Mouse (Mus musculus) adrenal gland, adult 10 weeks (tissue): ENCODE data around the gene Rheb. TPM values are rescaled to one million over a fixed set of nuclear protein-coding genes. Genes with fewer than 3 reads are reported as not detected.

Experiments used
- polyA plus RNA-seq: library from polyadenylated mRNA; stranded (reverse); fragments of 350-450 nt; fragmentation: Illumina TruSeq; extraction: RNeasy Lipid Tissue Mini Kit (QIAGEN cat#74804); gene quantifications from one replicate; pipeline ENCODE4 v1.2.3, GENCODE M21; 2014; ENCODE audit warnings: low read depth, low replicate concordance

Gene Rheb
- polyA plus RNA-seq, result 510 TPM

GRCm38 (mm10) chr5:24842274-24843102, at the start of gene Rheb:
TSS of gene Rheb (minus strand) at chr5:24842624.

DNA sequence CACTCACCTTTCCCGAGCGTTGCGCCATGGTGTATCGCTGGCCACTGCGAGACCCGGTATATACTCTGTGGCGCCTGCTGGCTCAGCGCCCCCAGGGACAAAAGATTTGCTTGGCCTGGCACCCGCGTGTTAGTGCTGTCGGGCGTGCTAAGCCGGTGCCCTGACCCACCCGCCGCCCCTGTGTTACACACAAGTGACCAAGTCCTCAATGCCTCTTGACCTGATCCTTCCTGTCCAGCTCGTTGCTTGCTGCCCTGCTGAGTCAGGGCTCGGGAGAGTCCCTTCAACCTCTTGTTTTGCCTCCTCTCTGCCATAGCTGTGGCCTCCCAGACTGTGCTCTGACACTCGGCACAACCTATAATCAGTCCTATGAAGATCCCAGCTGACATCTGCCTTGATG, 84.6 kb downstream of the Rheb start, which contains the start of gene Crygn:
Gene Crygn (minus strand): TSS at position 193 of the 400 bp plus-strand sequence.

Other genes with a start within 250 kb of the Rheb start
- gene Smarcd3, start 218.2 kb downstream of the Rheb start, polyA plus RNA-seq, result 3.0 TPM
- 57.0 TPM for gene Nub1, start 157.1 kb downstream of the Rheb start, polyA plus RNA-seq
- 0.23 TPM for gene Wdr86, start 111.9 kb downstream of the Rheb start, polyA plus RNA-seq
- not detected for gene Crygn, start 84.6 kb downstream of the Rheb start, polyA plus RNA-seq